Mouse (Mus musculus) liver, adult 2 months (tissue): ENCODE measurements at regions not wholly inside any gene's neighbourhood (a gene's known extent, or its start where the extent isn't known, plus 50 kb on each side); places are given as distances from the start of the nearest gene placed in this dataset.

ENCODE experiments used
- DNase-seq: peaks from one replicate; pipeline ENCODE4 v3.0.0-alpha.2; 2011; ENCODE audit warnings: low read depth, low spot score; ENCODE audit errors: extremely low read depth
- H3K27ac ChIP-seq: fragments of 200-500 bp; replicated peaks from 2 replicates; pipeline ENCODE4 v1.5.1; 2012; ENCODE audit warnings: low read depth, mild to moderate bottlenecking, control low read depth, inconsistent platforms, low read length; ENCODE audit not compliant: insufficient read depth
- H3K27me3 ChIP-seq: fragments of 200-500 bp; 2 replicates; pipeline ENCODE4 v1.6.1; 2012; ENCODE audit warnings: mild to moderate bottlenecking, moderate library complexity, low read length, inconsistent platforms; ENCODE audit not compliant: control insufficient read depth, insufficient read depth
- H3K36me3 ChIP-seq: fragments of 200-500 bp; 2 replicates; pipeline ENCODE4 v1.6.1; 2012; ENCODE audit warnings: low read length, inconsistent platforms; ENCODE audit not compliant: control insufficient read depth, insufficient read depth
- H3K4me1 ChIP-seq: fragments of 200-500 bp; 2 replicates; pipeline ENCODE4 v1.6.1; 2011; ENCODE audit warnings: low read length; ENCODE audit not compliant: control insufficient read depth, insufficient read depth
- H3K4me3 ChIP-seq: fragments of 200-500 bp; 2 replicates; pipeline ENCODE4 v1.5.1; 2011; ENCODE audit warnings: low read depth, mild to moderate bottlenecking, control low read depth, low read length, moderate library complexity; ENCODE audit not compliant: insufficient read depth
- H3K79me2 ChIP-seq: fragments of 200-500 bp; 2 replicates; pipeline ENCODE4 v1.6.1; 2012; ENCODE audit warnings: inconsistent platforms, mild to moderate bottlenecking, low read length, moderate library complexity; ENCODE audit not compliant: control insufficient read depth, insufficient read depth
- H3K9ac ChIP-seq: fragments of 200-500 bp; 2 replicates; pipeline ENCODE4 v1.6.1; 2012; ENCODE audit warnings: low read depth, mild to moderate bottlenecking, control low read depth, inconsistent platforms, low read length
- CTCF ChIP-seq: fragments of 200-500 bp; IDR thresholded peaks from 2 replicates; pipeline ENCODE4 v1.5.1; 2011; ENCODE audit warnings: low read depth, low read length, control low read depth
- POLR2A ChIP-seq: fragments of 200-500 bp; IDR thresholded peaks from 2 replicates; pipeline ENCODE4 v1.6.1; 2011; ENCODE audit warnings: low read length, control low read depth; ENCODE audit not compliant: insufficient read depth; ENCODE audit errors: extremely low read depth
- WGBS: fragments of 180-500 bp; shearing (Covaris S2); methylation state at CpG from one replicate; pipeline ENCODE4 v1.1.7; 2018; 5-methylcytosine and 5-hydroxymethylcytosine counted together

DNA sequence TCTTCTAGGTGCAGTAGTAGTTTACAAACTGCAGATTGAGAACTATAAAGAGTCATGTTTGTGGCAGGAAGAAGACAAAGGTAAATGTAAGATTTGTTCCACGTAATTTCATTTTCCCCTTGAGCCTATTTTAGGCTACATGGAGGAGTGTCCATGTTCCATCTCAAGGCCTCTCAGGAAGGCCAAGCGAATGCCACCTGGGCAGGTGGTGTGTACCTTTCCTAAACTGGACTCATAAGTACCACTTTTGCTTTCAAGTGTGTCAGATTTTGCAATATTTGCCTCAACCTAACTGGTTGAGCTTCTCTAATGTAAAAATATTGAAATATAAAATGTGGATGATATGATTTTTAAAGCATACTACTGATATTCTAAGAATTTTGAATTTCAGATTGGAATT, 91.4 kb upstream of the Jag1 start:
- Histone ChIP-seq H3K4me1 (no peaks in the 10 kb centered on the region), H3K36me3 (no peaks in the 10 kb centered on the region), H3K79me2 (no peaks in the 10 kb centered on the region), H3K27ac (no peak overlapping the region), H3K27me3 (no peaks in the 10 kb centered on the region), H3K4me3 (no peak overlapping the region), H3K9ac (no peak overlapping the region)
- TF ChIP-seq POLR2A (no peak), CTCF (no peak)
- no peak for DNase-seq
- 87% methylated on average over 2 of the region's 2 CpGs for WGBS

DNA sequence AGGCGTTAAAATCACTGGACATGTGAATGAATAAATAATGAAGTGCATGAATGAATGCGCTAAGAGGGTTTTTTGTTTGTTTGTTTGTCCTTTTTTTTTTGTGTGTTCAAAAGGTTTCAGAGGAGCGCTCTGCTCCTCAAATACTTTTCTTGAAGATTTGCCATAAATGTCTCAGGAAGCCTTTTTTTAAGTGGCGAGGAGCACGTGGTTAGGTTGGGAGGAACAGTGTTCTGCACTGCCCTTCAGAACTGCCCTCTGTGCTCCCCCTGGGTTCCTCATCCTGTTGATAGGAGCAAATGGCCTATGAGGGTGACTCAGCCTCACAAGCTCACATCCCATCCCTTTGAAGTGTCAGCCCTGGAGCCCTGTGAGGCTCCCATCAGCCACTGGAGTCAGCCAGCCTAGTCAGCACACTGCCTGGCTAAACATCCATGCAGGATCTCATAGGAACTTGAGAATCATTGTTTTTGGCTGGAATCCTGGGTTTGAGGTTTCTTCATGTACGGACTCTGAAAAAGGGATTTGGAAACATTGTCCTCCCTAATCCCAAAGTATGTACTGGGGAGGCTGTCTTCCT, 87.9 kb upstream of the Jag1 start:
- no peak overlapping the region for H3K4me3 ChIP-seq
- H3K9ac ChIP-seq: no peak overlapping the region
- DNase-seq: no peak
- 83% methylated on average over 6 of the region's 6 CpGs for WGBS
- no peaks in the 10 kb centered on the region for H3K79me2 ChIP-seq
- H3K4me1 ChIP-seq: no peaks in the 10 kb centered on the region
- no peak overlapping the region for H3K27ac ChIP-seq
- no peaks in the 10 kb centered on the region for H3K36me3 ChIP-seq
- H3K27me3 ChIP-seq: no peaks in the 10 kb centered on the region
- TF ChIP-seq POLR2A (no peak), CTCF (no peak)

DNA sequence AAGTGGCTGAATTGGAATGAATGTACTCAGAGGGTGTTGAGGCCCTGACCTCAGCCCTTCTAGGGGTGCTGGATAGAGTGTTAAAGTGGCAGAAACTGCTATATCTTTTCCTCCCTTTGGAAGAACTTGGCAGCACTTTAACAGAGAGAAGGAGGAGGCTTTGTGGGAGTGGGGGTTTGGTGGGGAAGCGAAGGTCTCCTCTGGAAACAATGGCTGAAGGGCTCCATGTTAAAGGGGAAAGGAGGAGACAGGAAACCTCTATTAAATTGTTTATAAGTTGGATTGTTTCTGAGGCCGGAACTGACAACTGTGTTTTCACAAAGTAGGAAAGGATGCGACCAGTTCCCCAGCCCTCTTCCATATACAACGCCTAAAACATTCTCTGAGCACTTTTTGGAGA, 83.7 kb upstream of the Jag1 start:
- Histone ChIP-seq H3K27ac (no peak overlapping the region), H3K79me2 (no peaks in the 10 kb centered on the region), H3K9ac (no peak overlapping the region), H3K4me3 (no peak overlapping the region), H3K27me3 (no peaks in the 10 kb centered on the region), H3K4me1 (no peaks in the 10 kb centered on the region), H3K36me3 (no peaks in the 10 kb centered on the region)
- no peak for TF ChIP-seq CTCF
- no peak for TF ChIP-seq POLR2A
- WGBS: 86% methylated on average over 4 of the region's 4 CpGs
- DNase-seq: no peak

DNA sequence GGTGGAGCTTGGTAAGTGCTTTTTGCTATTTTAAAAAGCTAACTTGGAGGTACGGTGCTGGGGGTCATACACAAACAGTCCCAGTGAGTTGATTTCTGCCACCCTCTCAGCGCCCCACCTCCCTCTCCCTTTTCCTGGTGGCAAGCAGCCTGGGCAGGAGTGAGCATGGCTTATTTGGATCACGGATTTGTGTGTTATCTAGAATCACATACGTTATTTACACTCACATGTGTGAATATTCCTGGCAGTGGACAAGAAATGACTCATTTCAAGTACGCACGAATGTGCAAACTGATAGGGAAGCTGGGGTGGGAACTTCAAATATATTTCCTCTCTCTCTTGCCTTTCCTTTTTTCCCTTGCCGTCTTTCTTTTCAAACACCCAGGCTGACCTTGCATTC, 75.7 kb upstream of the Jag1 start:
- no peak overlapping the region for H3K4me3 ChIP-seq
- H3K79me2 ChIP-seq: no peaks in the 10 kb centered on the region
- WGBS: 45% methylated on average over 7 of the region's 7 CpGs
- TF ChIP-seq CTCF (no peak), POLR2A (no peak)
- no peaks in the 10 kb centered on the region for H3K36me3 ChIP-seq
- H3K4me1 ChIP-seq: no peaks in the 10 kb centered on the region
- H3K27ac ChIP-seq: no peak overlapping the region
- no peak overlapping the region for H3K9ac ChIP-seq
- no peaks in the 10 kb centered on the region for H3K27me3 ChIP-seq
- no peak for DNase-seq

GRCm38 (mm10) chr2:137169176-137169575, 52.7 kb upstream of the Jag1 start:
- no peaks in the 10 kb centered on the region for H3K36me3 ChIP-seq
- no peaks in the 10 kb centered on the region for H3K27me3 ChIP-seq
- TF ChIP-seq POLR2A (no peak), CTCF (no peak)
- 82% methylated on average over 1 of the region's 1 CpGs for WGBS
- no peaks in the 10 kb centered on the region for H3K79me2 ChIP-seq
- no peak overlapping the region for H3K27ac ChIP-seq
- H3K4me1 ChIP-seq: no peaks in the 10 kb centered on the region
- no peak overlapping the region for H3K4me3 ChIP-seq
- H3K9ac ChIP-seq: no peak overlapping the region
- DNase-seq: no peak

GRCm38 (mm10) chr2:137168626-137169025, 52.2 kb upstream of the Jag1 start:
- H3K9ac ChIP-seq: no peak overlapping the region
- no peak overlapping the region for H3K27ac ChIP-seq
- no peak for TF ChIP-seq CTCF
- TF ChIP-seq POLR2A: no peak
- H3K79me2 ChIP-seq: no peaks in the 10 kb centered on the region
- no peaks in the 10 kb centered on the region for H3K4me1 ChIP-seq
- H3K27me3 ChIP-seq: no peaks in the 10 kb centered on the region
- H3K4me3 ChIP-seq: no peak overlapping the region
- no peak for DNase-seq
- 83% methylated on average over 3 of the region's 3 CpGs for WGBS
- H3K36me3 ChIP-seq: no peaks in the 10 kb centered on the region
